Mouse (Mus musculus): ENCODE measurements around the gene Fam166a.

The Fam166a gene

GRCm38 (mm10) chr2:25218445-25218844, at the start of gene Fam166a:
Gene Fam166a, plus strand, starts transcription at chr2:25218745.
- no peak for DNase-seq (ENCODE audit: low read depth, low spot score)

GRCm38 (mm10) chr2:25169778-25170177, 48.8 kb upstream of the Fam166a start:
- DNase-seq (ENCODE audit: low read depth, low spot score), result no peak

GRCm38 (mm10) chr2:25170326-25171100, 48.0 kb upstream of the Fam166a start:
- DNase-seq (ENCODE audit: low read depth, low spot score), result no peak

GRCm38 (mm10) chr2:25171101-25171768, 47.3 kb upstream of the Fam166a start:
- no peak for DNase-seq (ENCODE audit: low read depth, low spot score)

GRCm38 (mm10) chr2:25171769-25172153, 46.8 kb upstream of the Fam166a start:
- DNase-seq (ENCODE audit: low read depth, low spot score), result peak; percentile 74

GRCm38 (mm10) chr2:25172629-25173028, 45.9 kb upstream of the Fam166a start:
- no peak for DNase-seq (ENCODE audit: low read depth, low spot score)

GRCm38 (mm10) chr2:25173821-25174220, 44.7 kb upstream of the Fam166a start:
- no peak for DNase-seq (ENCODE audit: low read depth, low spot score)

GRCm38 (mm10) chr2:25174866-25175689, 43.5 kb upstream of the Fam166a start:
- no peak for DNase-seq (ENCODE audit: low read depth, low spot score)

- no peak for DNase-seq (ENCODE audit: low read depth, low spot score)
Measured at GRCm38 (mm10) chr2:25175690-25176078, 42.9 kb upstream of the Fam166a start.

GRCm38 (mm10) chr2:25176573-25176972, 42.0 kb upstream of the Fam166a start:
- no peak for DNase-seq (ENCODE audit: low read depth, low spot score)

GRCm38 (mm10) chr2:25177076-25177475, 41.5 kb upstream of the Fam166a start:
- no peak for DNase-seq (ENCODE audit: low read depth, low spot score)

- DNase-seq (ENCODE audit: low read depth, low spot score), result peak; percentile 56
Measured at GRCm38 (mm10) chr2:25177685-25178084, 40.9 kb upstream of the Fam166a start.

GRCm38 (mm10) chr2:25178285-25178972, 40.1 kb upstream of the Fam166a start:
- peak; percentile 73 for DNase-seq (ENCODE audit: low read depth, low spot score)

- DNase-seq (ENCODE audit: low read depth, low spot score), result no peak
Measured at GRCm38 (mm10) chr2:25179566-25180217, 38.9 kb upstream of the Fam166a start.

- DNase-seq (ENCODE audit: low read depth, low spot score), result peak; percentile 94
Measured at GRCm38 (mm10) chr2:25180478-25180903, 38.1 kb upstream of the Fam166a start, which contains the start of gene Nrarp. Gene Nrarp, plus strand, starts transcription at chr2:25180758.

GRCm38 (mm10) chr2:25180973-25181890, 37.3 kb upstream of the Fam166a start:
- DNase-seq (ENCODE audit: low read depth, low spot score), result peak; percentile 56

- DNase-seq (ENCODE audit: low read depth, low spot score), result no peak
Measured at GRCm38 (mm10) chr2:25181891-25182397, 36.6 kb upstream of the Fam166a start.

- peak; percentile 15 for DNase-seq (ENCODE audit: low read depth, low spot score)
Measured at GRCm38 (mm10) chr2:25182664-25183063, 35.9 kb upstream of the Fam166a start.

GRCm38 (mm10) chr2:25183336-25183735, 35.2 kb upstream of the Fam166a start:
- DNase-seq (ENCODE audit: low read depth, low spot score), result no peak

- no peak for DNase-seq (ENCODE audit: low read depth, low spot score)
Measured at GRCm38 (mm10) chr2:25184496-25184895, 34.0 kb upstream of the Fam166a start.
